Mouse (Mus musculus) megakaryocyte, embryonic 14.5 days (primary cell): ENCODE measurements around the gene Ppt2.

Source experiments
- FLI1 ChIP-seq: IDR thresholded peaks from 2 replicates; pipeline ENCODE4 v1.6.1; 2012; ENCODE audit warnings: low read length, inconsistent platforms, mixed read lengths
- GATA1 ChIP-seq: IDR thresholded peaks from 3 replicates; pipeline ENCODE4 v1.6.1; 2012; ENCODE audit warnings: mixed read lengths, low read length, inconsistent platforms, borderline replicate concordance

DNA sequence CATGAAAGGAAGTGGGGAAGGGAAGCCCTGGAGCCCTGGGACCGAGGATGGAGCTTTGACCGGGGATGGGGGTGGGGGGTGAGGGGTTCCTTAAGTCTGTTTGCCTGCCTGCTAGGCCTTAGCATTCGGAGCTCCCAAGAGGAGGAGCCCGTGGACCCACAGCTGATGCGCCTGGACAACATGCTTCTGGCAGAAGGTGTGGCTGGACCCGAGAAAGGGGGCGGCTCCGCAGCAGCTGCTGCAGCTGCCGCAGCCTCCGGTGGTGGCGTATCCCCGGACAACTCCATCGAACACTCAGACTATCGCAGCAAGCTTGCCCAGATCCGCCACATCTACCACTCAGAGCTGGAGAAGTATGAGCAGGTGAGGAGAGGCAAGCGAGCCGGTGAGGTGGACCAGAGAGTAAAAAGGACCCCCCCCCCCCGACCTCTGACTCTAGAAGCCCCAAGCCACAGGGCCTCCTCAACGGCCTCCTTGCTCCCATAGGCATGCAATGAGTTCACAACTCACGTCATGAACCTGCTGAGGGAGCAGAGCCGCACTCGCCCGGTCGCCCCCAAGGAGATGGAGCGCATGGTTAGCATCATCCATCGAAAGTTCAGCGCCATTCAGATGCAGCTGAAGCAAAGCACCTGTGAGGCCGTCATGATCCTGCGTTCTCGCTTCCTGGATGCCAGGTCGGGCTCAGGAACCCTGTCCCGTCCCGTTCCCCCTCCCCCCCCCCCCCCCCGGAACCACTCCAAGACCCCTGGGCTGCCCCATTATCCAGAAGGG is 34.4 kb downstream of the Ppt2 start:
- TF ChIP-seq FLI1, result no peak
- TF ChIP-seq GATA1, result no peak
